Mouse (Mus musculus): ENCODE results near the gene Hpcal1. TPM values are rescaled to one million over a fixed set of nuclear protein-coding genes. Genes with fewer than 3 reads are reported as not detected.
A peak's percentile ranks its signal among the peaks of the same experiment; 100 is the strongest.
"Not testable (repeated sequence)": the region's sequence is repeated elsewhere in the genome, so short reads cannot be mapped to it uniquely, and the experiment has no call there.

Hpcal1 gene
- polyA plus RNA-seq, 1 experiment from 2014 or later, result 62.0 TPM

- H3K4me2 ChIP-seq (replicated peaks; ENCODE audit: low read depth, low read length), result no peak overlapping the region
- H3K27me3 ChIP-seq (ENCODE audit: insufficient read depth, low read length), result no peaks in the 10 kb centered on the region
- no peak overlapping the region for H3K4me3 ChIP-seq (ENCODE audit: low read length)
- no peaks in the 10 kb centered on the region for H3K9me3 ChIP-seq (ENCODE audit: low read length)
- no peak overlapping the region for H3K9ac ChIP-seq (replicated peaks; ENCODE audit: low read length)
- 54% methylated on average over 3 of the region's 3 CpGs for WGBS
- no peaks in the 10 kb centered on the region for H3K36me3 ChIP-seq (ENCODE audit: insufficient read depth, low read length)
- 0 out of 2 replicates have a peak, but pooled peaks have one; percentile 10 for ATAC-seq (ENCODE audit: low FRiP score, low TSS enrichment)
- no peak overlapping the region for H3K27ac ChIP-seq (ENCODE audit: low read length)
- H3K4me1 ChIP-seq (ENCODE audit: insufficient read depth, low read length), result peaks cover 12% of the 10 kb centered on the region
Observed at GRCm38 (mm10) chr12:17764005-17764404, 73.3 kb downstream of the Hpcal1 start.

DNA sequence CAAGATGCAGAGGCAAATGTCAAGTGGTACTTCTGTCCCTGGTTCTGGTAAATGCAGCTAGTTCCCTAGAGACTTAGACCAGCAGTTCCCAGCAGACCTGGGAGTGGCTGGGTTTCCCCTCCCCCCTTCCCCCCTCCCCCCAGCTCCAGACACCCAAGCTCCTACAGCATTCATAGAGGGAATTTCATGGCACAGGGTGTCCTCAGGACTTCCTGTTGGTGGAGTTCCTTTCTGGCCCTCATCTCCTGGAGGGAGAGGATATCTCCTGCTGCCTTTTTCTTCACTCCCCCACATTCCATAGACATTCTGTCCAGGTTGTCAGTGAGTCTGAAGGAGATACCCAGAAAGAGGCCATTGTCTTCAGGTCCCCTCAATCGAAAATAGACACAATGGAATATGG lies 76.9 kb downstream of the Hpcal1 start:
- H3K4me2 ChIP-seq (replicated peaks; ENCODE audit: low read depth, low read length); H3K9me3 ChIP-seq (ENCODE audit: low read length); H3K9ac ChIP-seq (replicated peaks; ENCODE audit: low read length); ATAC-seq (ENCODE audit: low FRiP score, low TSS enrichment); H3K27me3 ChIP-seq (ENCODE audit: insufficient read depth, low read length); H3K36me3 ChIP-seq (ENCODE audit: insufficient read depth, low read length); H3K4me3 ChIP-seq (ENCODE audit: low read length); H3K27ac ChIP-seq (ENCODE audit: low read length): not testable (repeated sequence)
- WGBS, result 71% methylated on average over 1 of the region's 1 CpGs
- H3K4me1 ChIP-seq (ENCODE audit: insufficient read depth, low read length), result peaks cover 39% of the 10 kb centered on the region

DNA sequence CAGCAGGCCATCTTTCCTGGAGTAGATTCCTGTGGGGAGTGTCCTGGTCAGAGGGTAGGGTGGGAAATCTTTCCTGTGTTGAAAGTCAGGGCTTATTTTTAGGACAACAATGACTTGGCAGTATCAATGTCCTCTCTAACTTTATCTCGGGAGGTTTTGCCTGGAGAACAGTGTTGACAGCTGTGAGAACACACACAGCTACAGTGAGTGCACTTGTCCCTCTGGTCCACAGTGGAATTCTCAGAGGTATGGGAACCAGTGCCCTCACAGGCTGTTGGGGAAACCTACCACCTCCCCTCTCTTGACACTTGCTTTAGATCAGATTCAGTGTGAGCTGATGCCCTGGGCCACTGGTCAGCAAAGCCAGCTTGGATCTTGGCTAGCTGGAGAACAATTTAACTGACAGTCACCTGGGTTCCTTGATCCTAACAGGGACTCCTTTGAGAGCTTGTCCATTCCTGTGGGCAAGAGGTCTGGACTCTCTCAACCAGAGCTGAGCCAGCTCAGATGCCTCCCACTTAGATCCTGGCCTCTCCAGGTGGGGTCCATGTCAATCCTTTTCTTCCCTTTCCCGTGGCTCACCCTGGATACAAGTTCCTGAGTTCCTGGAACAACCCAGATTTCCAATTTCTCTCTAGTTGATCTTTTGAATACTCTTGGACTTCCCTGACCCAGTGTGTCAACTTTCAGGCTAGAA lies 79.0 kb downstream of the Hpcal1 start:
- Histone ChIP-seq H3K27me3 (ENCODE audit: insufficient read depth, low read length) (no peaks in the 10 kb centered on the region), H3K9me3 (ENCODE audit: low read length) (no peaks in the 10 kb centered on the region), H3K36me3 (ENCODE audit: insufficient read depth, low read length) (no peaks in the 10 kb centered on the region), H3K4me1 (ENCODE audit: insufficient read depth, low read length) (peaks cover 26% of the 10 kb centered on the region), H3K27ac (ENCODE audit: low read length) (peak overlapping the region; percentile 43; the same call in 1 of the 2 replicates), H3K4me2 (replicated peaks; ENCODE audit: low read depth, low read length) (no peak overlapping the region), H3K9ac (replicated peaks; ENCODE audit: low read length) (no peak overlapping the region), H3K4me3 (ENCODE audit: low read length) (no peak overlapping the region)
- no peak for ATAC-seq (ENCODE audit: low FRiP score, low TSS enrichment)
- WGBS, result 32% methylated on average over 2 of the region's 2 CpGs

DNA sequence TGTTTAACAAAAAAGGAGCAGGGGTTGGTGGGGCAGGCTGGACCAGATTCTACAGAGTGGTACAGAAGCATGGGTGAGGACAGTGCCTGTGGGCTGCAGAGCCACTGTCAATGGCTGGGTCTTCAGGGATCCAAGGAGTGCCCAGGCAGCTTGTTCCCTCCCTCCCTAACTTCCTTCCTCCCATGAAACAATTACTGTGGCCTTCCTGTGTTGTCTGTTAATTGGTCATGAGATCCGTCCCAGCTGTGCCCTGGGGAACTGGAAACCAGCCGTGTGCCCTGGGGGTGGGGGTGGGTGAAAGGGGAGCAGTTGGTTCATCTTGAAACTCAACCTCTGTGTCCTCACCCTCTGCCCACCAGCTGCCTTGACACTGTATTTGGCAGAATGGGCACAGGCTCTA lies 79.9 kb downstream of the Hpcal1 start:
- Histone ChIP-seq H3K27me3 (ENCODE audit: insufficient read depth, low read length) (no peaks in the 10 kb centered on the region), H3K4me2 (replicated peaks; ENCODE audit: low read depth, low read length) (no peak overlapping the region), H3K27ac (ENCODE audit: low read length) (peak overlapping the region; percentile 58; the same call in 1 of the 2 replicates), H3K4me1 (ENCODE audit: insufficient read depth, low read length) (peaks cover 26% of the 10 kb centered on the region), H3K9me3 (ENCODE audit: low read length) (no peaks in the 10 kb centered on the region), H3K4me3 (ENCODE audit: low read length) (no peak overlapping the region), H3K9ac (replicated peaks; ENCODE audit: low read length) (no peak overlapping the region), H3K36me3 (ENCODE audit: insufficient read depth, low read length) (no peaks in the 10 kb centered on the region)
- ATAC-seq (ENCODE audit: low FRiP score, low TSS enrichment), result peak; percentile 92
- 25% methylated on average over 2 of the region's 2 CpGs for WGBS

- ATAC-seq (ENCODE audit: low FRiP score, low TSS enrichment); H3K36me3 ChIP-seq (ENCODE audit: insufficient read depth, low read length); H3K4me3 ChIP-seq (ENCODE audit: low read length); H3K9me3 ChIP-seq (ENCODE audit: low read length); H3K9ac ChIP-seq (replicated peaks; ENCODE audit: low read length); H3K27ac ChIP-seq (ENCODE audit: low read length); H3K4me2 ChIP-seq (replicated peaks; ENCODE audit: low read depth, low read length); H3K27me3 ChIP-seq (ENCODE audit: insufficient read depth, low read length): not testable (repeated sequence)
- H3K4me1 ChIP-seq (ENCODE audit: insufficient read depth, low read length), result peaks cover 26% of the 10 kb centered on the region
- 71% methylated on average over 5 of the region's 5 CpGs for WGBS
Observed at GRCm38 (mm10) chr12:17773721-17774120, 83.1 kb downstream of the Hpcal1 start.

GRCm38 (mm10) chr12:17774842-17775241 lies 84.2 kb downstream of the Hpcal1 start:
- WGBS, result 67% methylated on average over 3 of the region's 3 CpGs
- H3K4me2 ChIP-seq (replicated peaks; ENCODE audit: low read depth, low read length); ATAC-seq (ENCODE audit: low FRiP score, low TSS enrichment); H3K27me3 ChIP-seq (ENCODE audit: insufficient read depth, low read length); H3K36me3 ChIP-seq (ENCODE audit: insufficient read depth, low read length); H3K4me3 ChIP-seq (ENCODE audit: low read length); H3K27ac ChIP-seq (ENCODE audit: low read length); H3K9me3 ChIP-seq (ENCODE audit: low read length); H3K9ac ChIP-seq (replicated peaks; ENCODE audit: low read length): not testable (repeated sequence)
- peaks cover 27% of the 10 kb centered on the region for H3K4me1 ChIP-seq (ENCODE audit: insufficient read depth, low read length)

GRCm38 (mm10) chr12:17778320-17778719 lies 87.7 kb downstream of the Hpcal1 start:
- Histone ChIP-seq H3K4me2 (replicated peaks; ENCODE audit: low read depth, low read length) (no peak overlapping the region), H3K4me1 (ENCODE audit: insufficient read depth, low read length) (0 out of 2 replicates have a peak, but pooled peaks cover 4% of the 10 kb centered on the region), H3K36me3 (ENCODE audit: insufficient read depth, low read length) (no peaks in the 10 kb centered on the region), H3K9ac (replicated peaks; ENCODE audit: low read length) (no peak overlapping the region), H3K4me3 (ENCODE audit: low read length) (no peak overlapping the region), H3K27me3 (ENCODE audit: insufficient read depth, low read length) (no peaks in the 10 kb centered on the region), H3K9me3 (ENCODE audit: low read length) (no peaks in the 10 kb centered on the region), H3K27ac (ENCODE audit: low read length) (no peak overlapping the region)
- 20% methylated on average over 3 of the region's 3 CpGs for WGBS
- ATAC-seq (ENCODE audit: low FRiP score, low TSS enrichment), result no peak

- no peak overlapping the region for H3K4me3 ChIP-seq (ENCODE audit: low read length)
- no peak overlapping the region for H3K27ac ChIP-seq (ENCODE audit: low read length)
- no peak overlapping the region for H3K9ac ChIP-seq (replicated peaks; ENCODE audit: low read length)
- H3K4me1 ChIP-seq (ENCODE audit: insufficient read depth, low read length), result 0 out of 2 replicates have a peak, but pooled peaks cover 4% of the 10 kb centered on the region
- no peak overlapping the region for H3K4me2 ChIP-seq (replicated peaks; ENCODE audit: low read depth, low read length)
- WGBS, result 24% methylated on average over 3 of the region's 3 CpGs
- no peaks in the 10 kb centered on the region for H3K36me3 ChIP-seq (ENCODE audit: insufficient read depth, low read length)
- no peak for ATAC-seq (ENCODE audit: low FRiP score, low TSS enrichment)
- no peaks in the 10 kb centered on the region for H3K27me3 ChIP-seq (ENCODE audit: insufficient read depth, low read length)
- no peaks in the 10 kb centered on the region for H3K9me3 ChIP-seq (ENCODE audit: low read length)
Observed at GRCm38 (mm10) chr12:17779093-17779492, 88.4 kb downstream of the Hpcal1 start.

GRCm38 (mm10) chr12:17789486-17789885 lies 98.8 kb downstream of the Hpcal1 start:
- no peaks in the 10 kb centered on the region for H3K4me1 ChIP-seq (ENCODE audit: insufficient read depth, low read length)
- ATAC-seq (ENCODE audit: low FRiP score, low TSS enrichment), result no peak
- no peaks in the 10 kb centered on the region for H3K27me3 ChIP-seq (ENCODE audit: insufficient read depth, low read length)
- WGBS, result 56% methylated on average over 3 of the region's 3 CpGs
- H3K36me3 ChIP-seq (ENCODE audit: insufficient read depth, low read length), result peaks cover 12% of the 10 kb centered on the region
- H3K9me3 ChIP-seq (ENCODE audit: low read length), result no peaks in the 10 kb centered on the region
- no peak overlapping the region for H3K4me3 ChIP-seq (ENCODE audit: low read length)
- H3K4me2 ChIP-seq (replicated peaks; ENCODE audit: low read depth, low read length), result no peak overlapping the region
- H3K9ac ChIP-seq (replicated peaks; ENCODE audit: low read length), result no peak overlapping the region
- no peak overlapping the region for H3K27ac ChIP-seq (ENCODE audit: low read length)

GRCm38 (mm10) chr12:17791111-17791510 lies 100.5 kb downstream of the Hpcal1 start:
- H3K27me3 ChIP-seq (ENCODE audit: insufficient read depth, low read length), result no peaks in the 10 kb centered on the region
- H3K4me2 ChIP-seq (replicated peaks; ENCODE audit: low read depth, low read length), result no peak overlapping the region
- H3K36me3 ChIP-seq (ENCODE audit: insufficient read depth, low read length), result peaks cover 11% of the 10 kb centered on the region
- no peaks in the 10 kb centered on the region for H3K9me3 ChIP-seq (ENCODE audit: low read length)
- H3K4me3 ChIP-seq (ENCODE audit: low read length), result no peak overlapping the region
- no peak overlapping the region for H3K9ac ChIP-seq (replicated peaks; ENCODE audit: low read length)
- H3K4me1 ChIP-seq (ENCODE audit: insufficient read depth, low read length), result no peaks in the 10 kb centered on the region
- no peak for ATAC-seq (ENCODE audit: low FRiP score, low TSS enrichment)
- no peak overlapping the region for H3K27ac ChIP-seq (ENCODE audit: low read length)
- 80% methylated on average over 6 of the region's 6 CpGs for WGBS
